Mouse (Mus musculus) cortical plate, adult 2 months (tissue): ENCODE data around the gene Slc9a4. TPM values are rescaled to one million over a fixed set of nuclear protein-coding genes. Genes with fewer than 3 reads are reported as not detected.
"Not testable (repeated sequence)": the region's sequence is repeated elsewhere in the genome, so short reads cannot be mapped to it uniquely, and the experiment has no call there.

Experiments used
- H3K27ac ChIP-seq: fragments of 200-500 bp; 2 replicates; pipeline ENCODE4 v1.5.1; 2012; ENCODE audit warnings: low read length, control low read depth, inconsistent platforms; ENCODE audit not compliant: insufficient read depth
- H3K4me1 ChIP-seq: fragments of 200-500 bp; 2 replicates; pipeline ENCODE4 v1.6.1; 2011; ENCODE audit warnings: low read length; ENCODE audit not compliant: control insufficient read depth, insufficient read depth
- H3K4me3 ChIP-seq: fragments of 200-500 bp; 2 replicates; pipeline ENCODE4 v1.5.1; 2011; ENCODE audit warnings: mild to moderate bottlenecking, low read length, control low read depth; ENCODE audit not compliant: insufficient read depth
- CTCF ChIP-seq: fragments of 200-500 bp; IDR thresholded peaks from 2 replicates; pipeline ENCODE4 v1.5.1; 2011; ENCODE audit warnings: mild to moderate bottlenecking, control low read depth, low read length; ENCODE audit not compliant: insufficient read depth; ENCODE audit errors: extremely low read depth
- POLR2A ChIP-seq: fragments of 200-500 bp; IDR thresholded peaks from 2 replicates; pipeline ENCODE4 v1.6.1; 2011; ENCODE audit warnings: mild to moderate bottlenecking, low read length, control low read depth; ENCODE audit not compliant: insufficient read depth; ENCODE audit errors: extremely low read depth
- polyA plus RNA-seq: library from polyadenylated mRNA; depleted of rRNA; stranded (reverse); fragments of >200 nt; gene quantifications from 2 replicates; pipeline ENCODE4 v1.2.3, GENCODE M21; 2012; rRNA removed

Gene Slc9a4
- 0.33 and 1.0 TPM in 2 replicates for polyA plus RNA-seq

GRCm38 (mm10) chr1:40579784-40580183, at the start of gene Slc9a4:
Gene Slc9a4, plus strand, starts transcription at chr1:40580081.
- Histone ChIP-seq H3K27ac (no peak within 1 kb of the TSS), H3K4me3 (no peak within 1 kb of the TSS), H3K4me1 (no peaks in the 10 kb centered on the region)
- TF ChIP-seq POLR2A (no peak), CTCF (peak; percentile 88)

GRCm38 (mm10) chr1:40537577-40537976, 42.3 kb upstream of the Slc9a4 start:
- TF ChIP-seq CTCF, result no peak
- no peak for TF ChIP-seq POLR2A
- no peak overlapping the region for H3K27ac ChIP-seq
- H3K4me3 ChIP-seq, result no peak overlapping the region

GRCm38 (mm10) chr1:40544650-40545049, 35.2 kb upstream of the Slc9a4 start:
- Histone ChIP-seq H3K27ac (no peak overlapping the region), H3K4me3 (no peak overlapping the region), H3K4me1 (no peaks in the 10 kb centered on the region)
- TF ChIP-seq CTCF, result peak; percentile 75
- no peak for TF ChIP-seq POLR2A

More at GRCm38 (mm10) chr1:40537577-40537976, 42.3 kb upstream of the Slc9a4 start:
- H3K4me1 ChIP-seq, result no peaks in the 10 kb centered on the region

- TF ChIP-seq CTCF, result no peak
- TF ChIP-seq POLR2A, result no peak
- Histone ChIP-seq H3K4me3 (no peak overlapping the region), H3K4me1 (no peaks in the 10 kb centered on the region), H3K27ac (no peak overlapping the region)
Observed at GRCm38 (mm10) chr1:40546645-40547044, 33.2 kb upstream of the Slc9a4 start.

- TF ChIP-seq POLR2A (no peak), CTCF (no peak)
- Histone ChIP-seq H3K4me1 (no peaks in the 10 kb centered on the region), H3K4me3 (no peak overlapping the region), H3K27ac (no peak overlapping the region)
Observed at GRCm38 (mm10) chr1:40547064-40547572, 32.8 kb upstream of the Slc9a4 start.

- no peaks in the 10 kb centered on the region for H3K4me1 ChIP-seq
- no peak overlapping the region for H3K4me3 ChIP-seq
- no peak overlapping the region for H3K27ac ChIP-seq
- TF ChIP-seq POLR2A (no peak), CTCF (no peak)
Observed at GRCm38 (mm10) chr1:40547762-40548161, 32.1 kb upstream of the Slc9a4 start.

- Histone ChIP-seq H3K4me1 (no peaks in the 10 kb centered on the region), H3K4me3 (no peak overlapping the region), H3K27ac (no peak overlapping the region)
- no peak for TF ChIP-seq POLR2A
- TF ChIP-seq CTCF, result no peak
Observed at GRCm38 (mm10) chr1:40569374-40569773, 10.5 kb upstream of the Slc9a4 start.

GRCm38 (mm10) chr1:40580269-40580668, 388 bp downstream of the Slc9a4 start:
- TF ChIP-seq POLR2A, result no peak
- no peak for TF ChIP-seq CTCF
- H3K27ac ChIP-seq, result no peak overlapping the region
- no peak overlapping the region for H3K4me3 ChIP-seq
- no peaks in the 10 kb centered on the region for H3K4me1 ChIP-seq

GRCm38 (mm10) chr1:40586776-40587175, 6.9 kb downstream of the Slc9a4 start:
- H3K4me1 ChIP-seq, result no peaks in the 10 kb centered on the region
- H3K27ac ChIP-seq, result no peak overlapping the region
- no peak overlapping the region for H3K4me3 ChIP-seq
- TF ChIP-seq POLR2A (no peak), CTCF (no peak)

- TF ChIP-seq POLR2A (no peak), CTCF (no peak)
- Histone ChIP-seq H3K4me3 (no peak overlapping the region), H3K4me1 (no peaks in the 10 kb centered on the region), H3K27ac (no peak overlapping the region)
Observed at GRCm38 (mm10) chr1:40590931-40591330, 11.1 kb downstream of the Slc9a4 start.

- Histone ChIP-seq H3K4me1 (no peaks in the 10 kb centered on the region), H3K27ac (no peak overlapping the region), H3K4me3 (no peak overlapping the region)
- TF ChIP-seq CTCF (no peak), POLR2A (no peak)
Observed at GRCm38 (mm10) chr1:40597822-40598221, 17.9 kb downstream of the Slc9a4 start.

GRCm38 (mm10) chr1:40599661-40600060, 19.8 kb downstream of the Slc9a4 start:
- H3K4me3 ChIP-seq, H3K4me1 ChIP-seq, H3K27ac ChIP-seq: not testable (repeated sequence)
